12 mouse cellular contexts compared by ENCODE assay signal in the genomic region with DNA sequence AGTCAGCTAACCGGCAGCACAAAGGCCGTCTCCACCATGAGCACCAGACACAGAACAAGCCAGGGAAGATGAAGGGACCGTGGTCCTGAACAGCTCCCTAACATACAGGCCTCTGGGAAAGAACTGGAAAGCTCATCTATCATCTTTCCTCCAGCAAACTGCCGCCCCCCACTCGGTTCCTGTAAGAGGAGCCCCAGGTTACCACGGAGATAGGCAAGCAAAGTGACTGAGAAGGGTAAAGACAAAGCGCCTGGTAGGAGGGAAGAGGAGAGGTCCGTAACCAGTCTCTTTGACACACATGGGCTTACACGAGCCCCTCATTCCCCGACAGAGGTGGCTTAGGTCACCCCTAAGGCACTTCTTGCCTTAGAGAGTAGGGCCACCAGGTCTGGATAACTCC.
A peak's percentile ranks its signal among the peaks of the same experiment; 100 is the strongest.
DNase-seq lines count a peak whose midpoint lies in the region; ATAC-seq lines count a peak whose summit lies in the region.
"Had no signal": no experiment of that assay in that cellular context is flagged by ENCODE, and none has a peak within 500 bp of the region (broad histone marks: within the 10 kb centered on the region; RNA-seq: fewer than 3 reads in every experiment).

No protein-coding gene starts in this region.

- peak overlapping the region; percentile 50 for H3K9ac ChIP-seq in heart, embryonic 13.5 days
- H3K9ac ChIP-seq in hindbrain, embryonic 16.5 days (ENCODE audit: low read depth, low read length), result peak overlapping the region; percentile 42
- peak overlapping the region; percentile 36 for H3K9ac ChIP-seq in neural tube, embryonic 12.5 days
- H3K9ac ChIP-seq: liver, embryonic 15.5 days had no signal

- H3K4me2 ChIP-seq in heart, embryonic 13.5 days, result no peak overlapping the region; the same call in 1 of the 2 replicates
- H3K4me2 ChIP-seq in hindbrain, embryonic 16.5 days (ENCODE audit: low read length), result peak overlapping the region; percentile 60
- peak overlapping the region; percentile 47 for H3K4me2 ChIP-seq in neural tube, embryonic 12.5 days (replicated peaks)
- H3K4me2 ChIP-seq: liver, embryonic 15.5 days had no signal

- ATAC-seq in heart, embryonic 13.5 days (ENCODE audit: extremely low read depth, insufficient number of reproducible peaks, low FRiP score, low TSS enrichment), result no peak
- ATAC-seq in hindbrain, embryonic 16.5 days, result peak; percentile 1; the same call in 1 of the 2 replicates
- 0 out of 2 replicates have a peak, but pooled peaks have one; percentile 8 for ATAC-seq in neural tube, embryonic 12.5 days (ENCODE audit: low FRiP score, low read depth)
- no peak for ATAC-seq in erythroblast, adult 5-6 weeks (replicated peaks; ENCODE audit: low FRiP score, poor library complexity, severe bottlenecking)

- H3K4me1 ChIP-seq in heart, embryonic 13.5 days, result peaks cover 64% of the 10 kb centered on the region
- H3K4me1 ChIP-seq in forebrain, embryonic 10.5 days, result peaks cover 64% of the 10 kb centered on the region
- H3K4me1 ChIP-seq in hindbrain, embryonic 16.5 days (ENCODE audit: control insufficient read depth, insufficient read depth, low read depth, low read length), result peaks cover 62% of the 10 kb centered on the region
- peaks cover 56% of the 10 kb centered on the region for H3K4me1 ChIP-seq in neural tube, embryonic 12.5 days
- H3K4me1 ChIP-seq: liver, embryonic 15.5 days had no signal

- no peak overlapping the region for H3K27ac ChIP-seq in heart, embryonic 13.5 days (replicated peaks)
- peak overlapping the region; percentile 74 for H3K27ac ChIP-seq in forebrain, embryonic 10.5 days
- peak overlapping the region; percentile 79 for H3K27ac ChIP-seq in hindbrain, embryonic 16.5 days (ENCODE audit: low read depth, low read length)
- H3K27ac ChIP-seq in neural tube, embryonic 12.5 days, result peak overlapping the region; percentile 23; the same call in 1 of the 2 replicates
- H3K27ac ChIP-seq: liver, embryonic 15.5 days had no signal

- 40% methylated on average over 10 of the region's 10 CpGs for WGBS in heart, embryonic 13.5 days
- WGBS in forebrain, embryonic 10.5 days, result 29% methylated on average over 10 of the region's 10 CpGs
- WGBS in hindbrain, embryonic 16.5 days, result 19% methylated on average over 10 of the region's 10 CpGs
- 26% methylated on average over 10 of the region's 10 CpGs for WGBS in neural tube, embryonic 12.5 days

- H3K9me3 ChIP-seq in heart, embryonic 13.5 days, result no peaks in the 10 kb centered on the region
- H3K9me3 ChIP-seq in forebrain, embryonic 10.5 days, result no peaks in the 10 kb centered on the region
- H3K9me3 ChIP-seq in hindbrain, embryonic 16.5 days (ENCODE audit: control insufficient read depth, low read length), result no peaks in the 10 kb centered on the region
- H3K9me3 ChIP-seq in neural tube, embryonic 12.5 days, result no peaks in the 10 kb centered on the region
- H3K9me3 ChIP-seq: liver, embryonic 15.5 days had no signal

- DNase-seq in heart, adult 8-10 months (ENCODE audit: low spot score), result no peak
- DNase-seq in forebrain, embryonic 10.5 days (ENCODE audit: extremely low spot score, low spot score), result no peak
- DNase-seq in Muller cell, postnatal 12 days (ENCODE audit: inconsistent ontology term), result no peak
- no peak for DNase-seq in T-cell, adult 2 months (ENCODE audit: low spot score)
- DNase-seq: cerebellum, postnatal 14 days; kidney, adult 9 months; thymus, postnatal 4 days had no signal

- no peak overlapping the region for H3K4me3 ChIP-seq in heart, embryonic 13.5 days
- H3K4me3 ChIP-seq in forebrain, embryonic 10.5 days, result peak overlapping the region; percentile 28; the same call in 1 of the 2 replicates
- peak overlapping the region; percentile 42 for H3K4me3 ChIP-seq in hindbrain, embryonic 16.5 days (ENCODE audit: low read length)
- H3K4me3 ChIP-seq in neural tube, embryonic 12.5 days, result peak overlapping the region; percentile 22; the same call in 1 of the 2 replicates
- H3K4me3 ChIP-seq: liver, embryonic 15.5 days had no signal

- H3K27me3 ChIP-seq in heart, embryonic 13.5 days (replicated peaks), result no peaks in the 10 kb centered on the region
- H3K27me3 ChIP-seq in forebrain, embryonic 10.5 days (ENCODE audit: poor library complexity, severe bottlenecking), result peaks cover 25% of the 10 kb centered on the region
- no peaks in the 10 kb centered on the region for H3K27me3 ChIP-seq in hindbrain, embryonic 16.5 days (replicated peaks; ENCODE audit: control insufficient read depth, insufficient read depth, low read length)
- no peaks in the 10 kb centered on the region for H3K27me3 ChIP-seq in neural tube, embryonic 12.5 days (replicated peaks)
- H3K27me3 ChIP-seq: liver, embryonic 15.5 days had no signal

- H3K36me3 ChIP-seq in heart, embryonic 13.5 days, result peaks cover 39% of the 10 kb centered on the region
- H3K36me3 ChIP-seq in forebrain, embryonic 10.5 days (replicated peaks), result peaks cover 34% of the 10 kb centered on the region
- 0 out of 2 replicates have a peak, but pooled peaks cover 6% of the 10 kb centered on the region for H3K36me3 ChIP-seq in hindbrain, embryonic 16.5 days (ENCODE audit: control insufficient read depth, insufficient read depth, low read length)
- peaks cover 11% of the 10 kb centered on the region for H3K36me3 ChIP-seq in neural tube, embryonic 12.5 days
- H3K36me3 ChIP-seq: liver, embryonic 15.5 days had no signal

Comparison
In these comparisons a context has a peak if more than half of its experiments do, and no peak if none do; other contexts are left out.
1. ATAC-seq: peak in hindbrain, embryonic 16.5 days (single experiment) and neural tube, embryonic 12.5 days (single experiment); none in heart, embryonic 13.5 days (single experiment) and erythroblast, adult 5-6 weeks (single experiment).
2. Peak in every context shown above with its lines, with median percentiles within 50 percentile points of each other: H3K9ac ChIP-seq.